Mouse (Mus musculus): ENCODE measurements around the gene Pitpnc1. TPM values are rescaled to one million over a fixed set of nuclear protein-coding genes. Genes with fewer than 3 reads are reported as not detected.

The Pitpnc1 gene
- polyA plus RNA-seq, 1 experiment from 2014 or later: 15.7 TPM

GRCm38 (mm10) chr11:107451106-107451505 is 19.4 kb downstream of the Pitpnc1 start:
- no peak overlapping the region for H3K4me3 ChIP-seq (ENCODE audit: low read depth, low read length)
- no peaks in the 10 kb centered on the region for H3K27me3 ChIP-seq (ENCODE audit: control insufficient read depth, insufficient read depth, low read length)
- WGBS: 76% methylated on average over 10 of the region's 10 CpGs
- no peak for ATAC-seq (ENCODE audit: insufficient number of reproducible peaks, insufficient read depth, low FRiP score, low read depth)
- no peaks in the 10 kb centered on the region for H3K36me3 ChIP-seq (ENCODE audit: control insufficient read depth, insufficient read depth, low read length)
- H3K9me3 ChIP-seq (ENCODE audit: control insufficient read depth, low read depth, low read length): no peaks in the 10 kb centered on the region
- H3K4me2 ChIP-seq (replicated peaks; ENCODE audit: low read depth, low read length): no peak overlapping the region
- H3K9ac ChIP-seq (replicated peaks; ENCODE audit: low read depth, low read length): no peak overlapping the region
- 0 out of 2 replicates have a peak, but pooled peaks cover 12% of the 10 kb centered on the region for H3K4me1 ChIP-seq (ENCODE audit: control insufficient read depth, insufficient read depth, low read length)
- no peak overlapping the region for H3K27ac ChIP-seq (ENCODE audit: low read length)

- Histone ChIP-seq H3K27me3 (ENCODE audit: control insufficient read depth, insufficient read depth, low read length) (no peaks in the 10 kb centered on the region), H3K36me3 (ENCODE audit: control insufficient read depth, insufficient read depth, low read length) (no peaks in the 10 kb centered on the region), H3K27ac (ENCODE audit: low read length) (no peak overlapping the region), H3K4me1 (ENCODE audit: control insufficient read depth, insufficient read depth, low read length) (0 out of 2 replicates have a peak, but pooled peaks cover 11% of the 10 kb centered on the region), H3K9me3 (ENCODE audit: control insufficient read depth, low read depth, low read length) (no peaks in the 10 kb centered on the region), H3K4me3 (ENCODE audit: low read depth, low read length) (no peak overlapping the region), H3K4me2 (replicated peaks; ENCODE audit: low read depth, low read length) (no peak overlapping the region), H3K9ac (replicated peaks; ENCODE audit: low read depth, low read length) (no peak overlapping the region)
- no peak for ATAC-seq (ENCODE audit: insufficient number of reproducible peaks, insufficient read depth, low FRiP score, low read depth)
- 63% methylated on average over 6 of the region's 6 CpGs for WGBS
These were observed 20.4 kb downstream of the Pitpnc1 start for GRCm38 (mm10) chr11:107450097-107450496.

GRCm38 (mm10) chr11:107449169-107449910 is 21.2 kb downstream of the Pitpnc1 start:
- 0 out of 2 replicates have a peak, but pooled peaks cover 9% of the 10 kb centered on the region for H3K4me1 ChIP-seq (ENCODE audit: control insufficient read depth, insufficient read depth, low read length)
- H3K4me3 ChIP-seq (ENCODE audit: low read depth, low read length): no peak overlapping the region
- WGBS: 69% methylated on average over 17 of the region's 17 CpGs
- H3K36me3 ChIP-seq (ENCODE audit: control insufficient read depth, insufficient read depth, low read length): no peaks in the 10 kb centered on the region
- H3K9ac ChIP-seq (replicated peaks; ENCODE audit: low read depth, low read length): no peak overlapping the region
- H3K27ac ChIP-seq (ENCODE audit: low read length): no peak overlapping the region
- peak; percentile 70; the same call in 1 of the 2 replicates for ATAC-seq (ENCODE audit: insufficient number of reproducible peaks, insufficient read depth, low FRiP score, low read depth)
- H3K27me3 ChIP-seq (ENCODE audit: control insufficient read depth, insufficient read depth, low read length): no peaks in the 10 kb centered on the region
- H3K9me3 ChIP-seq (ENCODE audit: control insufficient read depth, low read depth, low read length): no peaks in the 10 kb centered on the region
- no peak overlapping the region for H3K4me2 ChIP-seq (replicated peaks; ENCODE audit: low read depth, low read length)

GRCm38 (mm10) chr11:107447915-107448314 is 22.6 kb downstream of the Pitpnc1 start:
- H3K4me1 ChIP-seq (ENCODE audit: control insufficient read depth, insufficient read depth, low read length): 0 out of 2 replicates have a peak, but pooled peaks cover 9% of the 10 kb centered on the region
- H3K27me3 ChIP-seq (ENCODE audit: control insufficient read depth, insufficient read depth, low read length): no peaks in the 10 kb centered on the region
- H3K4me3 ChIP-seq (ENCODE audit: low read depth, low read length): no peak overlapping the region
- no peaks in the 10 kb centered on the region for H3K9me3 ChIP-seq (ENCODE audit: control insufficient read depth, low read depth, low read length)
- no peak overlapping the region for H3K27ac ChIP-seq (ENCODE audit: low read length)
- WGBS: 84% methylated on average over 9 of the region's 9 CpGs
- no peak overlapping the region for H3K4me2 ChIP-seq (replicated peaks; ENCODE audit: low read depth, low read length)
- ATAC-seq (ENCODE audit: insufficient number of reproducible peaks, insufficient read depth, low FRiP score, low read depth): no peak
- no peaks in the 10 kb centered on the region for H3K36me3 ChIP-seq (ENCODE audit: control insufficient read depth, insufficient read depth, low read length)
- no peak overlapping the region for H3K9ac ChIP-seq (replicated peaks; ENCODE audit: low read depth, low read length)

GRCm38 (mm10) chr11:107447349-107447748 is 23.1 kb downstream of the Pitpnc1 start:
- H3K9me3 ChIP-seq (ENCODE audit: control insufficient read depth, low read depth, low read length): no peaks in the 10 kb centered on the region
- H3K4me3 ChIP-seq (ENCODE audit: low read depth, low read length): no peak overlapping the region
- 54% methylated on average over 5 of the region's 5 CpGs for WGBS
- H3K27ac ChIP-seq (ENCODE audit: low read length): no peak overlapping the region
- no peak overlapping the region for H3K9ac ChIP-seq (replicated peaks; ENCODE audit: low read depth, low read length)
- 0 out of 2 replicates have a peak, but pooled peaks cover 9% of the 10 kb centered on the region for H3K4me1 ChIP-seq (ENCODE audit: control insufficient read depth, insufficient read depth, low read length)
- H3K27me3 ChIP-seq (ENCODE audit: control insufficient read depth, insufficient read depth, low read length): no peaks in the 10 kb centered on the region
- ATAC-seq (ENCODE audit: insufficient number of reproducible peaks, insufficient read depth, low FRiP score, low read depth): 0 out of 2 replicates have a peak, but pooled peaks have one; percentile 44
- H3K4me2 ChIP-seq (replicated peaks; ENCODE audit: low read depth, low read length): no peak overlapping the region
- H3K36me3 ChIP-seq (ENCODE audit: control insufficient read depth, insufficient read depth, low read length): no peaks in the 10 kb centered on the region

GRCm38 (mm10) chr11:107446650-107447049 is 23.8 kb downstream of the Pitpnc1 start:
- H3K4me2 ChIP-seq (replicated peaks; ENCODE audit: low read depth, low read length): no peak overlapping the region
- H3K9me3 ChIP-seq (ENCODE audit: control insufficient read depth, low read depth, low read length): no peaks in the 10 kb centered on the region
- H3K4me3 ChIP-seq (ENCODE audit: low read depth, low read length): no peak overlapping the region
- H3K4me1 ChIP-seq (ENCODE audit: control insufficient read depth, insufficient read depth, low read length): 0 out of 2 replicates have a peak, but pooled peaks cover 9% of the 10 kb centered on the region
- no peaks in the 10 kb centered on the region for H3K36me3 ChIP-seq (ENCODE audit: control insufficient read depth, insufficient read depth, low read length)
- WGBS: 82% methylated on average over 6 of the region's 6 CpGs
- no peak overlapping the region for H3K27ac ChIP-seq (ENCODE audit: low read length)
- H3K9ac ChIP-seq (replicated peaks; ENCODE audit: low read depth, low read length): no peak overlapping the region
- no peaks in the 10 kb centered on the region for H3K27me3 ChIP-seq (ENCODE audit: control insufficient read depth, insufficient read depth, low read length)
- no peak for ATAC-seq (ENCODE audit: insufficient number of reproducible peaks, insufficient read depth, low FRiP score, low read depth)

- Histone ChIP-seq H3K27ac (ENCODE audit: low read length) (no peak overlapping the region), H3K9me3 (ENCODE audit: control insufficient read depth, low read depth, low read length) (no peaks in the 10 kb centered on the region), H3K36me3 (ENCODE audit: control insufficient read depth, insufficient read depth, low read length) (no peaks in the 10 kb centered on the region), H3K9ac (replicated peaks; ENCODE audit: low read depth, low read length) (no peak overlapping the region), H3K4me2 (replicated peaks; ENCODE audit: low read depth, low read length) (no peak overlapping the region), H3K4me3 (ENCODE audit: low read depth, low read length) (no peak overlapping the region), H3K27me3 (ENCODE audit: control insufficient read depth, insufficient read depth, low read length) (no peaks in the 10 kb centered on the region), H3K4me1 (ENCODE audit: control insufficient read depth, insufficient read depth, low read length) (0 out of 2 replicates have a peak, but pooled peaks cover 9% of the 10 kb centered on the region)
- no peak for ATAC-seq (ENCODE audit: insufficient number of reproducible peaks, insufficient read depth, low FRiP score, low read depth)
- 92% methylated on average over 3 of the region's 3 CpGs for WGBS
These were observed 24.8 kb downstream of the Pitpnc1 start for GRCm38 (mm10) chr11:107445683-107446082.

- Histone ChIP-seq H3K9ac (replicated peaks; ENCODE audit: low read depth, low read length) (no peak overlapping the region), H3K36me3 (ENCODE audit: control insufficient read depth, insufficient read depth, low read length) (no peaks in the 10 kb centered on the region), H3K4me1 (ENCODE audit: control insufficient read depth, insufficient read depth, low read length) (0 out of 2 replicates have a peak, but pooled peaks cover 4% of the 10 kb centered on the region), H3K4me2 (replicated peaks; ENCODE audit: low read depth, low read length) (no peak overlapping the region), H3K4me3 (ENCODE audit: low read depth, low read length) (no peak overlapping the region), H3K27ac (ENCODE audit: low read length) (no peak overlapping the region), H3K9me3 (ENCODE audit: control insufficient read depth, low read depth, low read length) (no peaks in the 10 kb centered on the region), H3K27me3 (ENCODE audit: control insufficient read depth, insufficient read depth, low read length) (no peaks in the 10 kb centered on the region)
- no peak for ATAC-seq (ENCODE audit: insufficient number of reproducible peaks, insufficient read depth, low FRiP score, low read depth)
- WGBS: 81% methylated on average over 12 of the region's 12 CpGs
These were observed 27.1 kb downstream of the Pitpnc1 start for GRCm38 (mm10) chr11:107443121-107444095.

Data from stomach, embryonic 14.5 days (tissue).